Mouse (Mus musculus) gastrocnemius, adult 18-20 months (tissue): Measurements from ENCODE around the gene Meis1. TPM values are rescaled to one million over a fixed set of nuclear protein-coding genes. Genes with fewer than 3 reads are reported as not detected.

Experiments
- DNase-seq: peaks from one replicate; pipeline ENCODE4 v3.0.0; 2021; ENCODE audit warnings: low spot score
- total RNA-seq, 2 experiments: library from RNA; stranded (reverse); gene quantifications; 2 replicates each; pipeline ENCODE4 v1.2.3; 2021

The Meis1 gene
- total RNA-seq, 2 experiments from 2014 or later, result 3.6 to 4.0 TPM

- DNase-seq, result no peak
Measured at GRCm38 (mm10) chr11:18990244-18990677, 28.5 kb downstream of the Meis1 start.

GRCm38 (mm10) chr11:18989669-18990243, 29.0 kb downstream of the Meis1 start:
- DNase-seq, result no peak

GRCm38 (mm10) chr11:18988637-18989263, 30.0 kb downstream of the Meis1 start:
- DNase-seq, result no peak

- DNase-seq, result peak; percentile 16
Measured at GRCm38 (mm10) chr11:18983813-18984212, 35.0 kb downstream of the Meis1 start.

GRCm38 (mm10) chr11:18983294-18983693, 35.5 kb downstream of the Meis1 start:
- no peak for DNase-seq

GRCm38 (mm10) chr11:18982331-18982730, 36.5 kb downstream of the Meis1 start:
- DNase-seq, result no peak

- no peak for DNase-seq
Measured at GRCm38 (mm10) chr11:18981367-18981766, 37.4 kb downstream of the Meis1 start.

GRCm38 (mm10) chr11:18980615-18981014, 38.2 kb downstream of the Meis1 start:
- no peak for DNase-seq

GRCm38 (mm10) chr11:18975087-18975486, 43.7 kb downstream of the Meis1 start:
- no peak for DNase-seq

- no peak for DNase-seq
Measured at GRCm38 (mm10) chr11:18973808-18974207, 45.0 kb downstream of the Meis1 start.

GRCm38 (mm10) chr11:18972968-18973367, 45.8 kb downstream of the Meis1 start:
- peak; percentile 23 for DNase-seq

- DNase-seq, result no peak
Measured at GRCm38 (mm10) chr11:18971551-18971950, 47.2 kb downstream of the Meis1 start.

- DNase-seq, result no peak
Measured at GRCm38 (mm10) chr11:18969920-18970336, 48.9 kb downstream of the Meis1 start.

- no peak for DNase-seq
Measured at GRCm38 (mm10) chr11:18964418-18964817, 54.4 kb downstream of the Meis1 start.

GRCm38 (mm10) chr11:18963202-18964136, 55.3 kb downstream of the Meis1 start:
- no peak for DNase-seq

GRCm38 (mm10) chr11:18959465-18959864, 59.3 kb downstream of the Meis1 start:
- no peak for DNase-seq

- DNase-seq, result peak; percentile 12
Measured at GRCm38 (mm10) chr11:18957805-18958770, 60.7 kb downstream of the Meis1 start.

- DNase-seq, result no peak
Measured at GRCm38 (mm10) chr11:18957097-18957804, 61.5 kb downstream of the Meis1 start.

GRCm38 (mm10) chr11:18955969-18956368, 62.8 kb downstream of the Meis1 start:
- DNase-seq, result peak; percentile 44

GRCm38 (mm10) chr11:18954852-18955251, 63.9 kb downstream of the Meis1 start:
- no peak for DNase-seq
